Mouse (Mus musculus) olfactory bulb, adult 2 months (tissue): ENCODE measurements around the gene Coa7.

Source experiments
- CTCF ChIP-seq: fragments of 200-500 bp; IDR thresholded peaks from 2 replicates; pipeline ENCODE4 v1.5.1; 2012; ENCODE audit warnings: low read depth, mild to moderate bottlenecking, low read length, moderate library complexity; ENCODE audit not compliant: insufficient read depth
- POLR2A ChIP-seq: fragments of 200-500 bp; IDR thresholded peaks from 2 replicates; pipeline ENCODE4 v1.6.1; 2012; ENCODE audit warnings: mild to moderate bottlenecking, low read depth, low read length, moderate library complexity; ENCODE audit not compliant: insufficient read depth

GRCm38 (mm10) chr4:108369254-108369653 lies 41.3 kb downstream of the Coa7 start:
- no peak for TF ChIP-seq POLR2A
- TF ChIP-seq CTCF, result no peak
